Mouse (Mus musculus): ENCODE data around the gene Ankub1.

GRCm38 (mm10) chr3:57651231-57651864 is 41.3 kb downstream of the Ankub1 start, which contains the start of gene Commd2:
- TF ChIP-seq EP300 (IDR thresholded peaks at IDR 0.05; ENCODE audit: low read depth) = no peak
- TF ChIP-seq CTCF (IDR thresholded peaks at IDR 0.05; ENCODE audit: low read depth) = no peak
